Mouse (Mus musculus) cortical plate, adult 2 months (tissue): ENCODE measurements around the gene Hist1h2ak. TPM values are rescaled to one million over a fixed set of nuclear protein-coding genes. Genes with fewer than 3 reads are reported as not detected.
"Not testable (repeated sequence)": the region's sequence is repeated elsewhere in the genome, so short reads cannot be mapped to it uniquely, and the experiment has no call there.

Source experiments
- H3K27ac ChIP-seq: fragments of 200-500 bp; 2 replicates; pipeline ENCODE4 v1.5.1; 2012; ENCODE audit warnings: low read length, control low read depth, inconsistent platforms; ENCODE audit not compliant: insufficient read depth
- H3K4me1 ChIP-seq: fragments of 200-500 bp; 2 replicates; pipeline ENCODE4 v1.6.1; 2011; ENCODE audit warnings: low read length; ENCODE audit not compliant: control insufficient read depth, insufficient read depth
- H3K4me3 ChIP-seq: fragments of 200-500 bp; 2 replicates; pipeline ENCODE4 v1.5.1; 2011; ENCODE audit warnings: mild to moderate bottlenecking, low read length, control low read depth; ENCODE audit not compliant: insufficient read depth
- CTCF ChIP-seq: fragments of 200-500 bp; IDR thresholded peaks from 2 replicates; pipeline ENCODE4 v1.5.1; 2011; ENCODE audit warnings: mild to moderate bottlenecking, control low read depth, low read length; ENCODE audit not compliant: insufficient read depth; ENCODE audit errors: extremely low read depth
- POLR2A ChIP-seq: fragments of 200-500 bp; IDR thresholded peaks from 2 replicates; pipeline ENCODE4 v1.6.1; 2011; ENCODE audit warnings: mild to moderate bottlenecking, low read length, control low read depth; ENCODE audit not compliant: insufficient read depth; ENCODE audit errors: extremely low read depth
- polyA plus RNA-seq: library from polyadenylated mRNA; depleted of rRNA; stranded (reverse); fragments of >200 nt; gene quantifications from 2 replicates; pipeline ENCODE4 v1.2.3, GENCODE M21; 2012

The Hist1h2ak gene
- polyA plus RNA-seq, 1 experiment = 1.7 TPM

DNA sequence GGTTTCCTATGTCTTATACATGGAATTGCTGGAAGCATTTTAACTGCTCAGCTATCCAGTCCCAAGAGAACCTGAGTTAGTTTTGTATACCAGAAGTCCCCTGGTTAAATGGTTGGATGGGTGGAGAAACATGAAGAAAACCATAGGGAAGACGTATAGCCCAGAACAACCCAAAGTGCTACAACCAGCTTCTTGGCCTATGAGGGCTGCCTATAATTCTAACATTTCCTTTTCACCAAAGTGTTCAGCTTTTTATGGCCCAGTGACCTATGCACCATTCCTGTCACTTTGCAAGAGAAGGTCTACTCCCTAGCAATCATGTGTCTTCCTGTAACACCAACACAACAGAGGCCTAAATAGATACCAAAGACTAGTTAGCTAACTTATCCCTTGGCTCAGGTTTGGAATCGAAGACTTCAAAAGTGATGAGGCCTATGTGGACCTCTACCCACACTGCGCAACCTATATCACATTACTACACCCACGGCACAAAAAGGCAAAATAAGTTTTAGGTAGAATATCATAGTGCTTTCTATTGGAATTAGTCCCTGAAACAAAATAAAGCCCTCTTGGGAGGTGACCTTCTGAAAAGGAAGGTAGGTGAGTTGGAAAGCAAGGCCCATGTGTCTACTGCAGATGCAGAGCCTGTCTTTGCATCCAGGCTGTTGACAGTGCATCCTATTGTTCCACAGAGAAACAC is 35.1 kb downstream of the Hist1h2ak start:
- no peak for TF ChIP-seq POLR2A
- no peak for TF ChIP-seq CTCF
- no peak overlapping the region for H3K27ac ChIP-seq
- H3K4me3 ChIP-seq = peak overlapping the region; percentile 33; the same call in 1 of the 2 replicates
- H3K4me1 ChIP-seq = peaks cover 7% of the 10 kb centered on the region; the same call in 1 of the 2 replicates

GRCm38 (mm10) chr13:21717397-21718357 is 36.0 kb downstream of the Hist1h2ak start, which contains the start of gene Hist1h3h:
Gene Hist1h3h, plus strand, starts transcription at chr13:21717659.
- peak within 1 kb of the TSS; percentile 33 for H3K4me3 ChIP-seq
- TF ChIP-seq POLR2A = peak; percentile 88
- not testable (repeated sequence) for H3K4me1 ChIP-seq
- peak within 1 kb of the TSS; percentile 97 for H3K27ac ChIP-seq

- Histone ChIP-seq H3K27ac (peak overlapping the region; percentile 97), H3K4me3 (peak overlapping the region; percentile 33)
- H3K4me1 ChIP-seq = not testable (repeated sequence)
Observed at GRCm38 (mm10) chr13:21716540-21717391, 36.9 kb downstream of the Hist1h2ak start.

DNA sequence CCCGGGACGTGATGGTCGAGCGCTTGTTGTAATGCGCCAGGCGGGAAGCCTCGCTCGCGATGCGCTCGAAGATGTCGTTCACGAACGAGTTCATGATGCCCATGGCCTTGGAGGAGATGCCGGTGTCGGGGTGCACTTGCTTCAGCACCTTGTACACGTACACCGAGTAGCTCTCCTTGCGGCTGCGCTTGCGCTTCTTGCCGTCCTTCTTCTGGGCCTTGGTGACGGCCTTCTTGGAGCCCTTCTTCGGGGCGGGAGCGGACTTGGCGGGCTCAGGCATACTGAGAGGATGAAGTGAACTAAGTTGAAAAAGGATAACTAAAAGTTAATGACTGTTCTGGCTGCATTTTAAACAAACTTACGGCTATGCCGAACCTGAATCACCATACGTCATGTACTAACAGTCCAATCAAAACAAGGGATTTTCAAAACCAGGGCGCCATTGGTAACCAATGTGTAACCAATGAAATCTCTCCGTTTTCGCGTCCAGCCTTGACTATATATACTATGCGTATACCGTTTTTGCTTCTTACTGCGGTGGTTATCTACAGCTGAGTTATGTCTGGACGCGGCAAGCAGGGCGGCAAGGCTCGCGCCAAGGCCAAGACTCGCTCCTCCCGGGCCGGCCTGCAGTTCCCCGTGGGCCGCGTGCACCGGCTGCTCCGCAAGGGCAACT is 37.6 kb downstream of the Hist1h2ak start, which contains the start of the genes Hist1h2bl and Hist1h2ai:
Gene Hist1h2bl, minus strand, starts transcription at position 280 of the 676 bp plus-strand sequence.
Gene Hist1h2ai, plus strand, starts transcription at position 559 of the 676 bp plus-strand sequence.
- not testable (repeated sequence) for H3K4me1 ChIP-seq
- H3K27ac ChIP-seq = peak within 1 kb of the TSS; percentile 97
- peak; percentile 97 for TF ChIP-seq POLR2A
- peak within 1 kb of the TSS; percentile 33 for H3K4me3 ChIP-seq

DNA sequence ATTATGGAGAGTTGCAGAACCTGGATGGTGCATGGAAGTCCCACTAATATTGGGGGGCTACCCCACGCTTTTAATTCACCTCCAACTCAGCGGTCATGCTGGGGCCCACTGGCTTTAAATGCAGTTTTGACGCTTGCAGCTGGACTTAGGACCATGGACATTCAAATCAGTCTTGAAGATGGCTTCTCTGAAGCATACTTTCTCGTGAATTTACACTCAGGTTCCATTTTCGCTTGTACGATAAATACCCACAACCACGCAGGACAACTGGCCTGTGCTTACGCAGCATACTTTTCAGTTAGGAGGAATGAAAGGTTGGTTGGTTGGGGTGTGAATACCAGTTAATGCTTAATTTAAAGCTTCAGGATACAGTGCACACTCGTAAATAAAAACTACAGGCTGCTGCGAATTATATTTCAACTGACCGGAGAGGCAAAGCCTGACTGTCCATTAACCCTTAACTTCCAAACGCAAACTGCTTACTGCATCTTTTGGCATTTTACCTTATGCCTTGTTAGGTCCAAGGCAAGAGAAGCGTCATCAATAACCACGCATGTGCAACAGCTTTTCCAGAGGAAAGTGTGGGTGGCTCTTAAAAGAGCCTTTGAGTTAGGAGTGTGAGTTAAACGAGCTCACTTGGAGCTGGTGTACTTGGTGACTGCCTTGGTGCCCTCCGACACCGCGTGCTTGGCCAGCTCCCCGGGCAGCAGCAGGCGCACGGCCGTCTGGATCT is 38.3 kb downstream of the Hist1h2ak start:
- Histone ChIP-seq H3K4me1 (peaks cover 5% of the 10 kb centered on the region; the same call in 1 of the 2 replicates), H3K27ac (no peak overlapping the region), H3K4me3 (peak overlapping the region; percentile 33)
- TF ChIP-seq POLR2A (no peak), CTCF (no peak)

- TF ChIP-seq POLR2A = no peak
- TF ChIP-seq CTCF = peak; percentile 54; the same call in 1 of the 2 replicates
- H3K4me3 ChIP-seq = peak overlapping the region; percentile 33; the same call in 1 of the 2 replicates
- H3K4me1 ChIP-seq = peaks cover 5% of the 10 kb centered on the region; the same call in 1 of the 2 replicates
- no peak overlapping the region for H3K27ac ChIP-seq
Observed at GRCm38 (mm10) chr13:21714725-21715124, 38.9 kb downstream of the Hist1h2ak start.

DNA sequence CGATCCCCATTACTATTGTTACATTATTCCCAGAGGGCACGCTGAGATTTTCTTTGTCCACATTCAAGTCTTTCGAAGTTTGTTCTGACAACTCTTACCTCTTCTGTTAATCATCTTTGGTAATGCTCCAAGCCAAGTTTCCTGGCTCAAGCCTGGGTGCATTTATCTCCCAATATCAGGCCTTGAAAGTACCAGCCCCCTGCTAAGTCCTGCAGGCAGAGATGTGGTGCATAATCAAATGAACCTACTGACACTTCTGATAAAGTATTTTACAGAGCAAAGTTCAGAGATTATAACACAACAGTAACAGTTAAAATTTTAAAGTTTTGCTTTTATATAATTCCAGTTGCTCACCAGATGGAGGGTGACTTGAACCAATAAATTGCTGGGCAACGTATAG is 41.9 kb downstream of the Hist1h2ak start:
- H3K4me3 ChIP-seq = peak overlapping the region; percentile 85; the same call in 1 of the 2 replicates
- peaks cover 4% of the 10 kb centered on the region; the same call in 1 of the 2 replicates for H3K4me1 ChIP-seq
- no peak overlapping the region for H3K27ac ChIP-seq
- TF ChIP-seq POLR2A (no peak), CTCF (no peak)
